In genomic region chr11:120041191-120042123, GRCm38 (mm10) we compare ENCODE assay signal across 8 mouse cellular contexts. TPM values are rescaled to one million over a fixed set of nuclear protein-coding genes. Genes with fewer than 3 reads are reported as not detected.
A peak's percentile ranks its signal among the peaks of the same experiment; 100 is the strongest.
DNase-seq lines count a peak whose midpoint lies in the region; ATAC-seq lines count a peak whose summit lies in the region.

No protein-coding gene starts in this region.

- H3K9ac ChIP-seq in lung, embryonic 16.5 days (ENCODE audit: low read length): peak overlapping the region; percentile 28; the same call in 1 of the 2 replicates
- H3K9ac ChIP-seq in stomach, embryonic 15.5 days: no peak overlapping the region

- H3K9me3 ChIP-seq in lung, embryonic 16.5 days (ENCODE audit: control insufficient read depth, low read length): no peaks in the 10 kb centered on the region
- H3K9me3 ChIP-seq in stomach, embryonic 15.5 days: no peaks in the 10 kb centered on the region

- no peak overlapping the region for H3K4me3 ChIP-seq in lung, embryonic 16.5 days (ENCODE audit: low read length)
- H3K4me3 ChIP-seq in stomach, embryonic 15.5 days (replicated peaks): no peak overlapping the region

- peak overlapping the region; percentile 89 for H3K27ac ChIP-seq in lung, embryonic 16.5 days (ENCODE audit: low read length)
- H3K27ac ChIP-seq in stomach, embryonic 15.5 days: peak overlapping the region; percentile 28; the same call in 1 of the 2 replicates

- peak overlapping the region; percentile 20; the same call in 1 of the 2 replicates for H3K4me2 ChIP-seq in lung, embryonic 16.5 days (ENCODE audit: low read depth, low read length)
- H3K4me2 ChIP-seq in stomach, embryonic 15.5 days: no peak overlapping the region; the same call in 1 of the 2 replicates

- 50% methylated on average over 13 of the region's 13 CpGs for WGBS in lung, embryonic 16.5 days
- WGBS in stomach, embryonic 15.5 days: 59% methylated on average over 13 of the region's 13 CpGs

- DNase-seq in layer of hippocampus, adult 11-12 months (ENCODE audit: low spot score): peak; percentile 71
- DNase-seq in layer of hippocampus, postnatal 25 days (ENCODE audit: extremely low spot score in 1 of 2, low spot score in 1 of 2): no peak
- peak; percentile 76 to 80 for DNase-seq in adrenal gland, postnatal 36 days
- peak; percentile 88 to 95 for DNase-seq in heart, adult 9 months (ENCODE audit: low spot score in 2 of 2)
- DNase-seq in kidney, adult 8-10 months: peak; percentile 75 to 82
- no peak for DNase-seq in thymus, postnatal 4 days

- H3K27me3 ChIP-seq in lung, embryonic 16.5 days (ENCODE audit: control insufficient read depth, insufficient read depth, low read depth, low read length): peaks cover 5% of the 10 kb centered on the region
- peaks cover 11% of the 10 kb centered on the region for H3K27me3 ChIP-seq in stomach, embryonic 15.5 days (replicated peaks)

- peak; percentile 78 for ATAC-seq in lung, embryonic 16.5 days (ENCODE audit: low read depth)
- ATAC-seq in stomach, embryonic 15.5 days (ENCODE audit: insufficient read depth, low FRiP score, low read depth): peak; percentile 16; the same call in 1 of the 2 replicates

- peaks cover 40% of the 10 kb centered on the region for H3K4me1 ChIP-seq in lung, embryonic 16.5 days (replicated peaks; ENCODE audit: control insufficient read depth, insufficient read depth, low read length)
- peaks cover 12% of the 10 kb centered on the region; the same call in 1 of the 2 replicates for H3K4me1 ChIP-seq in stomach, embryonic 15.5 days

- H3K36me3 ChIP-seq in lung, embryonic 16.5 days (ENCODE audit: control insufficient read depth, insufficient read depth, low read length): no peaks in the 10 kb centered on the region
- H3K36me3 ChIP-seq in stomach, embryonic 15.5 days: no peaks in the 10 kb centered on the region

RNA-seq across cellular contexts. Expression of gene Aatk, which starts 5.5 kb away (rescaled TPM):
- 100 to 1,000 TPM; 221 to 225 TPM for total RNA-seq in layer of hippocampus, postnatal 25 days (2021)
- 10 to 100 TPM in 1 of 2 experiments, 1 to 10 TPM in 1; 9.2 to 13.2 TPM for total RNA-seq in adrenal gland, postnatal 36 days (2021)
- polyA plus RNA-seq in lung, embryonic 16.5 days (2015; fragmentation: Nextera tagmentation; extraction: Ambion mirVana): 2.0 and 2.2 TPM in 2 replicates
- 3.8 and 4.5 TPM in 2 replicates for polyA plus RNA-seq in stomach, embryonic 15.5 days (2015; fragmentation: Nextera tagmentation; extraction: Ambion mirVana)

RNA-seq across cellular contexts. Expression of gene Cep131, which starts 45.2 kb away (rescaled TPM):
- total RNA-seq in layer of hippocampus, postnatal 25 days (2021): 10 to 100 TPM; 31.7 to 37.2 TPM
- 100 to 1,000 TPM in 1 of 2 experiments, 10 to 100 TPM in 1; 35.5 to 207 TPM for total RNA-seq in adrenal gland, postnatal 36 days (2021)
- polyA plus RNA-seq in lung, embryonic 16.5 days (2015; fragmentation: Nextera tagmentation; extraction: Ambion mirVana): 15.3 and 16.4 TPM in 2 replicates
- 21.6 and 25.1 TPM in 2 replicates for polyA plus RNA-seq in stomach, embryonic 15.5 days (2015; fragmentation: Nextera tagmentation; extraction: Ambion mirVana)

RNA-seq across cellular contexts. Expression of gene Tepsin, which starts 57.1 kb away (rescaled TPM):
- 10 to 100 TPM; 15.8 to 17.6 TPM for total RNA-seq in layer of hippocampus, postnatal 25 days (2021)
- 10 to 100 TPM; 11.5 to 12.7 TPM for total RNA-seq in adrenal gland, postnatal 36 days (2021)
- 17.8 and 18.2 TPM in 2 replicates for polyA plus RNA-seq in lung, embryonic 16.5 days (2015; fragmentation: Nextera tagmentation; extraction: Ambion mirVana)
- polyA plus RNA-seq in stomach, embryonic 15.5 days (2015; fragmentation: Nextera tagmentation; extraction: Ambion mirVana): 17.7 and 19.0 TPM in 2 replicates

RNA-seq across cellular contexts. Expression of gene Ndufaf8, which starts 57.3 kb away (rescaled TPM):
- total RNA-seq in layer of hippocampus, postnatal 25 days (2021): 10 to 100 TPM; 36.0 to 45.9 TPM
- 10 to 100 TPM; 59.9 to 69.4 TPM for total RNA-seq in adrenal gland, postnatal 36 days (2021)
- 64.7 and 78.3 TPM in 2 replicates for polyA plus RNA-seq in lung, embryonic 16.5 days (2015; fragmentation: Nextera tagmentation; extraction: Ambion mirVana)
- polyA plus RNA-seq in stomach, embryonic 15.5 days (2015; fragmentation: Nextera tagmentation; extraction: Ambion mirVana): 81.5 and 83.1 TPM in 2 replicates

Comparison
In these comparisons a context has a peak if more than half of its experiments do, and no peak if none do; other contexts are left out.
1. DNase-seq: peak in layer of hippocampus, adult 11-12 months (single experiment), adrenal gland, postnatal 36 days (2 of 2), heart, adult 9 months (2 of 2) and kidney, adult 8-10 months (2 of 2); none in layer of hippocampus, postnatal 25 days (0 of 2) and thymus, postnatal 4 days (single experiment).
2. RNA of gene Aatk, which starts 5.5 kb away (total RNA-seq): 221 to 225 TPM in layer of hippocampus, postnatal 25 days; 9.2 to 13.2 TPM in adrenal gland, postnatal 36 days; every median in the first group is over 10 times any median in the second.